Mouse (Mus musculus) adrenal gland, postnatal 4 days (tissue): ENCODE measurements around the gene Ptchd1. TPM values are rescaled to one million over a fixed set of nuclear protein-coding genes. Genes with fewer than 3 reads are reported as not detected.

ENCODE experiments used
- total RNA-seq, 2 experiments: library from RNA; stranded (reverse); gene quantifications; 2 replicates each; pipeline ENCODE4 v1.2.3; 2021

The Ptchd1 gene
- total RNA-seq, 2 experiments from 2014 or later = 0.93 to 2.7 TPM

Other genes starting within 250 kb of the Ptchd1 start
- not detected for gene Gm15155, start 927 bp upstream of the Ptchd1 start, total RNA-seq